Mouse (Mus musculus) kidney, postnatal 25 days (tissue): ENCODE results near the gene Teddm1a.
A peak's percentile ranks its signal among the peaks of the same experiment; 100 is the strongest.
"Not testable (repeated sequence)": the region's sequence is repeated elsewhere in the genome, so short reads cannot be mapped to it uniquely, and the experiment has no call there.

Experiments
- DNase-seq, 2 experiments: peaks; one replicate each; pipeline ENCODE4 v3.0.0; 2021; ENCODE audit warnings: mixed read lengths in 2 of 2

Teddm1a gene

DNA sequence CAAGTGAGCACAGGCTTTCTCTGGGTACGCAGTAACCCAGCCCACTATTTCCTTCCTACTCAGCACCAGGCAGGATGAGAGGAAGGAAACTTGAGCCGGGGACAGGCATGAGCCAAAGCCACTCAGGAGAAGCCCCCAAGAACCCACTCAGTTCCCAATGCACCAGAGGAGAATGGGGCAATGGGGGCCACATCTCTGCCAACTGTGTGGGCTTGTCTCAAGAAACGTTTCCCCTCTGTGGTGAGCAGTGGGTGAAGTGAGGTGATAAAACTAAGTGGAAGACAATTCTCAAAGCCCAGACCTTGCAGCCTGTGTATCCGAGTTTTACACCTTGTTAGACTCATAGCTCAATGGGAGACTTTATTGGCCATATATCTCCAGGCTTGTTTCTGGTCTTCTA, at the start of gene Teddm1a:
Teddm1a (plus strand) TSS at position 301 of the 400 bp plus-strand sequence.
- no peak for DNase-seq

DNA sequence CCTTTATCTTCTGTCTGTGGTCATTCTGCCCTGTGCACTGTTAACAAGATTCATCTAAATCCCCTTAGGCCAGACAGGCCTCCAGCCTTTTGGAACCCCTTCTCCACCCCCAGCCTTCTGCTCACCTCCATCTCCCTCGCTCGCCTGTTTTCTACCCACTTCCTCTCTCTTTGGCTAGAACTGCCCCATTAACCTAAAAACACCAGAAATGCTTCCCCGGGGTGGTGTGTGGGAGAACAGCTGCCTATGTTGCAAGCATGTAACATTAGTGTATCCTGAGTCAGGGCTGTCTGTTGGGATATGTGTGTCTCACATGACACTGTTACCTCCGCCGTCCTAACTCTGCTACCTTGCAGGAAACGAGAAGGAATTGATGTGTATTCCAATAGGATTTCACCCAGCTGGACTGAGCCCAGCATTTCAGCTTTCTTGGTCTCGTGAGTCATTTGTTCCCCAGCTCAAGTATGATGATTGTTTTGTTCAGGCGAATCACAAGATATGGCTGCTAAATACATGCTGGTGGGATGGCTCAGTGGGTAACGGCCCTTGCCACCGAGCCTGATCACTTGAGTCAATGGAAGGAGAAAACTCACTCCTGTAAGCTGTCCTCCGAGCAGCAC, 49.3 kb upstream of the Teddm1a start:
- no peak for DNase-seq

DNA sequence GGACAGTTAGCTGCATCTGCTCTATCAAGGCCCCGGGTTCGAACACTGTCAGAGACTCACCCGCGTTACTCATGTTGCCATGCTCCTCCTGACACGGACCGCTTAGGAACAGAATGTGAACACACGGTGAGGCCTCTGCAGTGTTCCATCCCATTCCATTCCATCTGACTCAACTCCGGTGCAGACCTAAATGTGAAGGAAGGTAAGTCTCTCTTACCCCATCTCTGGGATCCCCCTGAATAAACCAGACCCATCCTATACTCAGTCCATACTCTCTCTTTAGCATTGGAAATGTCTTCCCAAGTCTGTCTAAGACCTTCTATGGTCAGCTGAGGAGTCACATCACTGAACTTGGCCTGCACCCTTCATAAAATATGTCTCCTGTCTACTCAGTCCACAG, 47.5 kb upstream of the Teddm1a start, which contains the start of gene Rgsl1:
Rgsl1 (minus strand) TSS at position 101 of the 400 bp plus-strand sequence.
- DNase-seq = no peak

DNA sequence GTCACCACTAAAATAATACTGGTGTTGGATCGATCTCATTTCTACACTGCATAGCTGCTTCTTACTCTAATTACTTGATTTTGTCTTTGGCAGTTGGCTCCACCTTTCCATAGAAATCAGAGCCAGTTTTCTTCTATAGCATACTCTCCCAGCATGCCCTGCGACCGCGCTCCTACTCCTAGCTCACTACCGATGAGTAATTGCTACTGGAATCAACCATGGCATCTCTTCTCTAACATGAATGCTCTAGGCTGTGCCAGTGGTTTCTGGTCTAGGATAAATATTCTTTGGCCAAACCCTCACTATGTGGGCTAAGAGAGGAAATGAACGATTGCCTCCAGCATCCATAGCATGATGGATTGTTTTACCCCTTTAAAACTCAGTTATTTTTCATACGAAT, 45.1 kb upstream of the Teddm1a start:
- DNase-seq = no peak

DNA sequence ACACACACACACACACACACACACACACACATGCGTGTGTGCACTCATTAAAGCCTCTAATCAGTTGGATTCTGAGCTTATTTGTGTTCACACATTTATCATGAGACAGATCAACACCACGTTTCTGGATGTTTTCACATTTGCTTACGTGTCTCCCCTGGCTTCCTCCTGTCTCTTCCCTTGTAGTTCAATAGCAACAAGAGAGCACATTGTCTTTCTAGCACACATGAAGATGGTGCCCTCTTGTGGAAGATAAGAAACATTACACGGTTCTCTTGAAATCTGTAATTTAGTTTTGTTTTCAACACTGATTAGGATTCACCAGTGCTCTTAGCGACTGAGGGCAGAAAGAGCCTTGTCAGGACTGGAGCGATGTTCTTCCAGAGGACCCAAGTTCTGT, 44.7 kb upstream of the Teddm1a start:
- DNase-seq = no peak

DNA sequence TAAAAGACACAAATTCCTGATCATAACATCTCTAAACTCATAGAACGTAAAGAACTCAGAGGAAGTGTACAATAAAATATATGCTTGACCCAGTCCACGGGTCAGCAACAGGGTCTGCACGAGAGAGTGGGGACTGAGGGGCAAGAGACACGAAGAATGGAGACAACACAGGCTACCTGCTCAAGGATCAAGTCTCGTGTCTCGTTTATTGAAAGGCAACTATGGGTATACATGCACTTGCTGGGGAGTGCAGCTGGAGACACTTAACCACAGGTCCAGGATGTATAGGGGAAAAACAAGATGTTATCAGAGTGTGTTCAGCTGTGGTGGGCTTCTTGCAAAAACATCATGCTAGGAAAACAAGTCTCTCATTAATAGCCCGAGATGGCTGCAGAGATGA, 38.8 kb upstream of the Teddm1a start:
- DNase-seq = not testable (repeated sequence)

DNA sequence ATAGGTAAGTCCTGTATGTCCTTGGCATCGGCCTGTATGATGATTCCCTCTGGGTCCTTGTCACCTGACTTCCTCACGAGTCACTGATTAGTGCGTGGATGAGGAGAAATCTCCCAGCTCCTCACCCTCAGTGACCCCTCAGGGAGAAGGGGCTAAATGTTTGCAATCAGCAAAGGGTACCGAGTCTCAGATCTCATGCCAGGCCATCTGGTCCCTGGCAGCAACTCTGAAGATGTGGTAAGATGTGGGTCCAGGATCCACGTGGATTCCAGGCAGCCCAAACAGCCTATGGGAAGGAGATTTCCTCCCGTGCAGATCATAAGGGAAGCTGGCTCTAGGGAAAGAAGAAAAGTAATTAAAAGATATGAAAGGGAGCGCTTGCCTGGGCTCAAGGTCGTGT, 35.6 kb upstream of the Teddm1a start:
- no peak for DNase-seq

DNA sequence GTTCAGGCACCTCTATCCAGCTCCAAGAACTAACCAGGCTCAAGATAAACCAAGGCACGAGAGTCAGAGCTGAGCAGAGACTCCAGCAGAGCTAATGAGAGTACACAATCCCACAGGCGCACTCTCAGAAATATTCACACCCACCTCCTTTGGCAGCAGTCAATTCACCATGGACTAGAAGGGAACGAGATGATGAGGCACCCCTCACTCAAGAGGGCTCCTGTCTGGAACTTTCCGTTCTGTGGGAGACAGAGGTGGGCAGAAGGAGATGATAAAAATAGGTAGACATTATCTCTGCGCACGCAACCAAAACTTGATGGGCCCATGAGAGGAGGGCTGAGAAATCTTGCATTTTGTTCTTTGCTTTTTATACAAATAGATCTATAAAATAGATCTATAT, 17.5 kb upstream of the Teddm1a start, which contains the start of gene Teddm1b:
Teddm1b (plus strand) TSS at position 301 of the 400 bp plus-strand sequence.
- no peak for DNase-seq

DNA sequence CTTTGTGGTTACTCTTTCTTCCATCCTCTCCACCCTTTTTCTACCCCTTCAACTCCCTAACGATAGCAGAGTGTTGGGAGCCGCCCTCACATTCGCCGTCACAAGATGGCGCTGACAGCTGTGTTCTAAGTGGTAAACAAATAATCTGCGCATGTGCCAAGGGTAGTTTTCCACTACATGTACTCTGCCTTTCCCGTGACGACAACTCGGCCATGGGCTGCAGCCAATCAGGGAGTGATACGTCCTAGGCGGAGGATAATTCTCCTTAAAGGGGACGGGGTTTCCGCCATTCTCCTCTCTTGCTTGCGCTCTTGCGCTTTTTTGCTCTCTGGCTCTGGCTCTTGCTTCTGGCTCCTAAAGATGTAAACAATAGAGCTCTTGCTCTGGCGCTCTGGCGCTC, 11.2 kb upstream of the Teddm1a start:
- DNase-seq = not testable (repeated sequence)

DNA sequence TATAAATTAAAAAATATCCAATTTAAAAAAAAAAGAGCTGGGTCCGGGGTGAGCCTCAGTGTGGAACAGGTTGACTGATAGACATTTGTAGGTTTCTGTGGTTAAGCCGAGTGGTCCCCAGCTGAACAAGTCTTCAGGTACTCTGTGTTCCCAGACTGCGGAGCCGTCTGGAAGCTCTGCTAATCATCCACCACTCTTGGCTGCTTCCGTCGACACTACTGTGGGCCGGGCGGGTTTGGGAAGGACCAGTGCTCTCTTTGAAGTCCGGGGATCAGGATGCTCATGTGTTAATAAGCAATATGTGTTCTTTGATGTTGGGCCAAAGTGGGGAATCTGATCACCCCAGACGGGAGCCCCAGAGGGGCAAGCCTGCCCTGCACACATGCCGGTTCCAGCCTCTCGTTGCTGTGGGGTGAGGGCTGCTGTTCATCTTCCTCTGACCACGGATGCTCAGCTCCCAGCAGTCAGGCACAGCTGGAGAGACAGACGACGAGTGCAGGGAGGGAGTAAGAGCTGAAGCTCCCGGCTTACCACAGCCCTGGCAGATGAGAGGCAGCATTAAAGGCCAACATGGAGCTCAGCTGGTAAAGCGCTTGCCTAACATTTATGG, 5.4 kb upstream of the Teddm1a start:
- no peak for DNase-seq

DNA sequence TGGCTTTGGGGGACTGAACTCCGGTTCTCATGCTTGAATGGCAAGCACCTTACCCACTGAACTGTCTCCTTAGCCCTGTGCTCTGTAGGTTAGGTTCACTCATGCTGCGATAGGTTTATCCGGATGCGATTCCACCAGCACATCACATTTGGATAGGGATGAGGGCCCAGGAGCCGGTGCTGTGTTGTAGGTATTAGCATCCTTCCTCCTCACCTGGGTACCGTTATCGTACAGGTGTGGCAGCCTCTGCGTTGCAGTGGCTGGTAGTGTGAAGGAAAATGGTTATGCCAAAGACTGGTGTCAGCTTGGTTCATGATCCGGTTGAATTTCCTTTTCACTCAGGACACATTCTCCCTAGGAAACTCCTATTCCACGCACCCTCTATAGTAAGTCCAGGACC, 1.4 kb upstream of the Teddm1a start:
- DNase-seq = no peak

DNA sequence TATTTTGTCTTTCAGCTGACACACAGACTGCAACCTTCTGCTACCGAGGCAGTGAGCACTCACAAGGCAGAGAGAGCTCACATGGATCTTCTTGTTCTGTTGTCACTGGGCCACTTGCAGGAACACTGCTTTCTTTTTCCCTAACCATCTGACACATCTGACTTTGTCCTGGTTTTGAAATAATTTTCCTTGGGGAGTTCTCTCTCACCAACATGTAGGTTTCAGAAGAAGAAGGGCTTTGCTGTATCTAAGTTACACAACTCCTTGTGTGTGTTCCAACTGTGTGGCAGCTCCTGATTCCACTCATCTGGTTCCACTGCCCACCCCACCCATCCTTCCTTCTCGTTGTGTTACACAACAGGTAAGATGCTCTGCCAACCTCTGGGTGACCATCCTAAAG, 2.2 kb downstream of the Teddm1a start:
- DNase-seq = no peak

DNA sequence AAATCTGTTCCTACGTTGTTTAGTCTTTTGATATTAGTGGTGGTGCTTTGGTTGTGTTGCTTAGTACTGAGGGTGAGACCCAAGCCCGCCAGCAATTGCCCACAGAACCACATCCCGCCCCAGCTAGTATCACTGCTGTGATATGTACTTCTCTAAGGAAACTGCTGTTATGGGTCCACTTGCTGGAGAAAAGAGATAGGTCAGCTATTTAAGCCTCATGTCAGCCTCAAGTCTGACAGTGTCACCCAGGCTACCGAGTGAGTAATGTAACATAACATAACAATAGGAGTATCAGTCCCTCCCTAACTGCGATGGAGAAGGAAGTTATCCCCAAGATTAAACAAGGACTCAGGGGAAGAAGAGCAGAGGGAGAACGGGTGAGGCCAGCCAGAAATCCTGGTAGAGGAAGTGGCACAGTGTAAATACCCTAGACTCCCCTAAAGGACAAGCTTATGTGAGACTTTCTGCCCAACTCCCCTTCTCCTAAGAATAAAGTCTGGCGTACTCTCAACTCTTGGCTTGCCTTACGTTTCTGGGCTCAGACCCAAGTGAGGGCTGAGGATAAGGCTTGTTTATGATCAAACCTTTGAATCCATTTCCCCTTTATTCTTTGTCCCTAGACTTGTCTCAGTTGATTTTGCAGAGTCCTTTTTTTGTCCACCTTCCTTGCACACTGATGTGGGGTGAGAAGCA, 2.8 kb downstream of the Teddm1a start:
- DNase-seq = no peak

DNA sequence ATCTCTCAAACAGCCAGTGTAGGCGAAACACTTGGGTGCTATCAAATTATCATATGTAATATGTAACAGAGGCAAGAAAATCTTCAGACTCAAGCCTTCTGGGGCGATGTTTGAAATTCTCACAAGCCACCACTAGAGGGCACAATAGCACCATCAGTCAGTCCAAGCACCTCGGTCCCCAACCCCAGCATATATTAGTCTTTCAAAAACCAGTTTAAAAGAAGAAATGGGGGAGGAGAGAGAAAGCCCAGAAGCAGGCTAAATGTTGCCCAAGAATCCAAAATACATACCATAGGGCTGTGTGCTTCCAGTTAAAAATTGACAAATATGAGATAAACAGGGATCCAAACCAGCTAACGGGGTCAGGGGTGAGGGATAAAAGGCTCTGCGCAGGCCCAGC, 3.4 kb downstream of the Teddm1a start:
- peak; percentile 70 to 80 for DNase-seq

DNA sequence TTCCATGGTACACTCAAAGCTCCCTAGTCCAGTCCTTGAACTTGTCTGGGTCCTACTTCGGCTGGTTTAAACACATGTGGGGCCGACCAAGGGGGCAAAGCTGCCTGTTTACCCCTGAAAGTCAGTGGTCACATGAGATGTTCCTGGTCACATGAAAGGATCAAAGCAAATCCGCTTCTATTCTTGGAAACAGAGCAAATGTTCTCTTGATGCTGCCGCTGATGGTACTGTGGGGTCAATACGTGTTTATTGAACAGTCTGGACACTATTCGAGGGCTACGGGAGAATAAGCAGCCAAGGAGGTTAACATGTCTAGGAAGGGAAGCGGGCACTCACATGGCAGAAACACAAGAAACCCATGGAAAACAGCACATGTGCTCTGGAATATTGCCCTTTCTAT, 5.7 kb downstream of the Teddm1a start:
- no peak for DNase-seq

DNA sequence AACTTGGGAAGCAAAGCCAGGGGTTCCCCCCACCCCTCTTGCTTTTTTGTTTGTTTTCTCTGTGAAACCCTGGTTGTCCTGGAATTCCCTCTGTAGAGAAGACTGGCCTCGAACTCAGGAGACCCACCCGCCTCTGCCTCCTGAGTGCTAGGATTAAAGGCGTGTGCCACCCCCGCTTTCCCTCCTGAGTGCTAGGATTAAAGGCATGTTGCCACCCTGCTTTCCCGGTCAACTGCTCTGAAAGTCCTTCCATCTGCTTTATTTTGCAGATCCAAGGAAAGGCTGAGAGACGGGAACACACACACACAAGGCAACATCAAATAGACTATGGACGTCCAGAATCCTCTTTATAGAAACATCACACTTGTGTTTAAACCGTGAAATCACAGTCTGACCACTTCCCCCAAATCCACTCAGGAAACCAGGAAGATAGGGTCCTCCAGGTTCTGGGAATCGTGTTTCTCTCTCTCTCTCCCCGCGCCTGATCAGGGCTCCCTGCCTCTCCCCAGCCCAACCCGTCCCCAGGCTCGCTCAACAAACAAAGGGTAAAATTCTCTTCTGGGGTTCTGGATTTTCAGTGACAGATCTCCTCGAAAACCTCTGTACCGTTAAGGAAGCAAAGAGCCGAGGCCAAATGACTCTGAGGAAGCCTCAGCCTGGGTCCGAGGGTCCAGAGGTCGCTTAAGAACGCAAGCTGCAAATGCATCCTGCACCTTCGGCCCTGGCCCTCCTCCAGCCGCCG, 7.6 kb downstream of the Teddm1a start:
- no peak for DNase-seq

DNA sequence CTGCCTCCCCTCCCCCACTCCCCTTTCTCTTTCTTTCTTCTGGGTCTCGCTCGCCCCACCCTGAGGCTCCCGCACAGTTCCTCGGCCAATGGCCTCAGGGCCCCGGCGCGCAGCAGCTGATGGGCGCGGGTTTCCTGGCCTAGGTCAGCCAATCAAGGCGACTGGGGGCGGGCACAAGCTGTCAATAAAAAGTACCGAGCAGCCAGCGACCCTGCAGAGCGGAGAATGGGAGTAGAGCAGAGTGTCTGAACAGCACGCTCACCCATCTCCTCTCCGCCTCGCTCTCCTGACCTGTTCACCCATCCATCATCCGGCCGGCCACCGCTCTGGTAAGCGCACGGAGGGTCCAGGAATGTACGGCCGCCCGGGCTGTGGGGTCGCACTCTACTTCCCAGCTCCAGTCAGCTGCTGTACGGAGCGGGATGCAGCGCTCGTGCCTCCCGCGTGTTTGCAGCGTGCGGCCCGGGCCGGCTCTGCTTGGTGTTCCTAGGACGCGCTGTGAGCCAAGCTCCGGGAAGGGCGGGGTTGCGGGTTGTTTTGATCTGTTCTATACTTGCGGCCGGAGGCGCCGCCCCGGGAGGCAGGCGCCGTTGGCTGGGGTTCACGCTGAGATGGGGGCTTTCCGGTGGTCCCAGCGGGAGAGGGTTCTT, 8.3 kb downstream of the Teddm1a start, which contains the start of the genes Glul and Teddm2:
Glul (plus strand) TSS at position 214 of the 650 bp plus-strand sequence.
Teddm2 (minus strand) TSS at position 498 of the 650 bp plus-strand sequence.
- peak; percentile 97 to 99 for DNase-seq

DNA sequence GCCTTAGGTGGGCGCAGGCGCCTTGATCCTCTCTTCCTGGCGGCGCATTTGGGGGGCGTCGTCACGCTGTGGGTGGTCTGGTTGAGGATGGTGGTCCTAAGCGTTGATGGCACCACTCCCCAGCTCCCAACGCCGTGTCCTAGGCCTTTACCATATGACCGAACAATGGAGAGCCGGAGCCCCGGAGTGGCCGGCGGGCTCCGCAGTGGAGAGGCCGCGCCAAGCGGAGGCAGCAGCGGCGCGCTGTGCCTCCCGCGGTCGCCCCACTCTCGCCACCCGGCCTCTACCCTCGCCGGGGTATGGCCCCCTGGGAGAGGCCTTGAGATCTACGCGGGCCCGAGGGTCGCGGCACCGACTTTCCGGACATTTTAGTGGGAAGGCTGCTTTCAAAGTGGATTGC, 8.8 kb downstream of the Teddm1a start:
- peak in 1 of 2 experiments; percentile 35 for DNase-seq

DNA sequence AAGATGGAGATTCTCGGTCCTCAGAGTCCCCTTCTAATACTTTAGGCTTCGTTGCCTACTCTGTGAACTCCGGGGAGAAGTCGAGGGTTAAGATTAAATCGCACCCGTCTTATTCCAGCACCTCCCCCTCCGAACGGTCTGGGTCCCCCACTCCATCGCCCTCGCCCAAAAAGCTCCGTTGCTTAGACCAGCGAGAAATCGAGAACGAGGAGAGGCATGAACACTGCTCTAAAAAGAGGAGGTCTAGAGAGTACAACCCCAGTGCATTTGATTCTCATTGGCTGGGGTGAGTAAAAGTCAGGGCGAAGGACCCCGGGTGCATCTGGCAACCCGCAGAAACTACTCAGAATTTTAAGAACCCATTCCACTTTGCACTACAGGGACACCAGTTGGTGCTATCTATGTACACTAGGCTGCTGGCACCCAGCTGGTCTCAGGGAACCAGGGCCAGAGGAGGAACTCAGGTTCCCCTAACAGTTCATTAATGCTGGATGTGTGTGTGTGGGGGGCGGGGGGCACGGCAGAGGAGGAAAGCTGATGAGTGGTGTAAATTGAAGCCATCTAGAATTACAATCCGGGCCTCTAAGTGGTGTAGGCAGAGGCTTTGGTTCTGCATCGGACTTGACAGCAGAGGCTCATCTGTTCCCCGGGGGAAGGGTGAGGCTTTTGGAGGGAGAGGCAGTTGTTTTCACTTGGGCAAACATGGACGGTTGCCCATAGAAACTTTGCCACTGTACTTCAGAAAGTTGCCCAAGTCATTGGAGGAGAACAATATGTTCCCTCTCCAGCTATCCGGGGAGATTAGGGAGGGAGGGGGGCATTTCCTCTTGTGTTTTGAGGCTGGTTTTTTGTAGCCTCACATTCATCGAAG, 9.6 kb downstream of the Teddm1a start:
- DNase-seq = peak; percentile 55 to 78

DNA sequence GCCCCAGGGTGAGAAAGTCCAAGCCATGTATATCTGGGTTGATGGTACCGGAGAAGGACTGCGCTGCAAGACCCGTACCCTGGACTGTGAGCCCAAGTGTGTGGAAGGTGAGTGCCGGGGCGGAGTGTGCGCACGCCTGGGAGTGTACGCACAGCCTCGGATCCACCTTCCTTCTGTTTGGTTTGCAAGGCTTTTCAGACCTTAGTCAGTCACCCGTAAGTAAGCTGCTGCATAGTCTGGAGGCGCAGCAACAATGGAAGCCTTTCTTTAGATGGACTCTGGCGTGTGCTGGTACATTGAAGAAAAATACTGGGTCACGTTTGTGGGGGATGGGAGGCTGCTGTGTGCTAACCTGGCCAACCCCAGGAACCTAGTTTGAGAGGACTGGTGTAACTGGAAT, 11.5 kb downstream of the Teddm1a start:
- DNase-seq = peak in 1 of 2 experiments; percentile 10

DNA sequence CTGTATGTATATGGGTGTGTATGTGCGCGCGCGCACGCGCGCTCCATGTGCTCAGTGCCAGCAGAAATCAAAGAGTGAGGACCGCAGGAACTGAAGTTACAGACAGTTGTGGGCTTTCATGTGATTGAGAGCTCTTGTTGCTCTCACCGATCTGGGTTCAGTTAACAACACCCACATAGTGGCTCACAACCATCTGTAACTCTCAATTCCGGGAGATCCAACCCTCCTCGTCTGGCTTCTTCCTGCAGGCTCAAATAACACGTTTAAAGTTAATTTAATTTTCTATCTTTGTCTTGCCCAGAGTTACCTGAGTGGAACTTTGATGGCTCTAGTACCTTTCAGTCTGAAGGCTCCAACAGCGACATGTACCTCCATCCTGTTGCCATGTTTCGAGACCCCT, 12.7 kb downstream of the Teddm1a start:
- no peak for DNase-seq

DNA sequence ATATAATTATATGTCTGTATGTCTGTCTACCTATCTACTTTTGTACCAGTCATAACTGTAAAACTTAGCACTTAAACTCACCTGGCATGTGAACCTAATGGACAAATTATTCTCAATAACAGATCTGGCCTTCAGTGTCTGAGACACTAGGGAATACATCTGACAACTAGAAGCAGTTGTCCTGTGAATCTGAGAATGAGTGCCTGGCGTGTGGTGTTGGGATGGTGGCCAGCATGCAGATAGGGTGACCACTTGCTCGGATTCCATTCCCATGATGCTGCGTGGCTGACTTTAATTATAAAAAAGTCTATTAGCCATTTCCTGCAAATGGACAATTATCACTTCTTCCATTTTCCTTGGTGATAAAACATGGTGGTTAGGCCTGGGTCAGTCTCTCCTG, 14.3 kb downstream of the Teddm1a start:
- DNase-seq = no peak
